Mouse (Mus musculus) testis, postnatal 10 days (tissue): Measurements from ENCODE around the gene Celf3.

Experiments used
- DNase-seq: peaks from one replicate; pipeline ENCODE4 v3.0.0; 2021; ENCODE audit warnings: low spot score

Gene Celf3

GRCm38 (mm10) chr3:94477981-94478422, at the start of gene Celf3:
TSS of gene Celf3 (plus strand) at chr3:94478295.
- no peak for DNase-seq

- DNase-seq: no peak
Measured at GRCm38 (mm10) chr3:94430980-94431379, 47.1 kb upstream of the Celf3 start.

GRCm38 (mm10) chr3:94434305-94434704, 43.8 kb upstream of the Celf3 start:
- DNase-seq: no peak

- no peak for DNase-seq
Measured at GRCm38 (mm10) chr3:94436420-94436819, 41.7 kb upstream of the Celf3 start.

GRCm38 (mm10) chr3:94441182-94441581, 36.9 kb upstream of the Celf3 start:
- no peak for DNase-seq

GRCm38 (mm10) chr3:94442951-94443596, 35.0 kb upstream of the Celf3 start, which contains the start of gene Mrpl9:
TSS of gene Mrpl9 (plus strand) at chr3:94443318.
- peak; percentile 97 for DNase-seq

- DNase-seq: no peak
Measured at GRCm38 (mm10) chr3:94443597-94443964, 34.5 kb upstream of the Celf3 start, which contains the start of gene Oaz3. TSS of gene Oaz3 (minus strand) at chr3:94443915.

- DNase-seq: no peak
Measured at GRCm38 (mm10) chr3:94449377-94449776, 28.7 kb upstream of the Celf3 start.

- peak; percentile 84 for DNase-seq
Measured at GRCm38 (mm10) chr3:94456529-94457000, 21.5 kb upstream of the Celf3 start.

GRCm38 (mm10) chr3:94457055-94457454, 21.0 kb upstream of the Celf3 start:
- no peak for DNase-seq

- DNase-seq: no peak
Measured at GRCm38 (mm10) chr3:94459834-94460233, 18.3 kb upstream of the Celf3 start.

GRCm38 (mm10) chr3:94463926-94464578, 14.0 kb upstream of the Celf3 start:
- no peak for DNase-seq

- no peak for DNase-seq
Measured at GRCm38 (mm10) chr3:94465632-94466430, 12.3 kb upstream of the Celf3 start.

GRCm38 (mm10) chr3:94468931-94469330, 9.2 kb upstream of the Celf3 start:
- DNase-seq: no peak

- DNase-seq: no peak
Measured at GRCm38 (mm10) chr3:94472447-94473114, 5.5 kb upstream of the Celf3 start.

GRCm38 (mm10) chr3:94473115-94473505, 5.0 kb upstream of the Celf3 start:
- no peak for DNase-seq

GRCm38 (mm10) chr3:94473567-94474232, 4.4 kb upstream of the Celf3 start:
- no peak for DNase-seq

- DNase-seq: no peak
Measured at GRCm38 (mm10) chr3:94476301-94477035, 1.6 kb upstream of the Celf3 start.

- no peak for DNase-seq
Measured at GRCm38 (mm10) chr3:94477444-94477843, 651 bp upstream of the Celf3 start.

- DNase-seq: no peak
Measured at GRCm38 (mm10) chr3:94478591-94479169, 585 bp downstream of the Celf3 start.
